Mouse (Mus musculus): ENCODE data around the gene Oxsm.
A peak's percentile ranks its signal among the peaks of the same experiment; 100 is the strongest.

Oxsm gene

GRCm38 (mm10) chr14:16242193-16242815 is 7.3 kb downstream of the Oxsm start:
- DNase-seq (ENCODE audit: low read depth): no peak

DNA sequence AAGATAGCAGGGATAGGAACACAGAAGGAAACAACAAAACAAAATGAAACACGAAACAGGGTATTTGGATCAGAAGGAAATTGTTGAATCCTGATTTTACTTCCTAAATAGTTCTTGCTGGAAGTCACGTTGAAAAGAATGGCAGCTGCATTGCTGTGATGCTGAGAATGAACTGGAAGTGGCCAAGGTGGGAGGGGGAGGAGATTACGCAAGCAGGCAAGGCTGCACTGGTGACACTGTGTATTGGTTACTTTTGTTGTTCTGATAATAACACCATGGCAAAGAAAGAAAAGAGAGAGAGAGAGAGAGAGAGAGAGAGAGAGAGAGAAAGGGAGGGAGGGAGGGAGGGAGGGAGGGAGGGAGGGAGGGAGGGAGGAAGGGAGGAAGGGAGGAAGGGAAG is 13.1 kb downstream of the Oxsm start:
- no peak for DNase-seq (ENCODE audit: low read depth)

- DNase-seq (ENCODE audit: low read depth): no peak
These were observed 16.1 kb downstream of the Oxsm start for GRCm38 (mm10) chr14:16233515-16233914.

GRCm38 (mm10) chr14:16230581-16230980 is 19.0 kb downstream of the Oxsm start:
- no peak for DNase-seq (ENCODE audit: low read depth)

DNA sequence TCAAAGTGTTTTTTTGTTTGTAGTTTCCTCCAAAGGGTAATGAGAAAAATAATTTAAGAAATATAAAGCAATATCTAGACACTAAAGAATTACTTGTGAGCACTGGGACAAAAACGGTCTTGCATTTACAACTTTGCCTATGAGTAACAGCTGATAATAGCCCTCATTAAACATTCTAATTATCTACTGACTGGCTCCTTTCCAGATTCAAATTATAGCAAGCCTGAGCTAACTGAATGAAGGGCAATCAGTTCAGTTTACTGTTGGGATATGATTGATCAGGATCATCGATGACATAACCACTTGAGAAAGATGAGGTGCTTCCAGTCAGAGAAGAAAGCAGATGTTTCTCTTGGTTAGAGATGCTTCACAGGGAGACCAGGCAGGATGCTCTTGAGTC is 20.2 kb downstream of the Oxsm start:
- DNase-seq (ENCODE audit: low read depth): no peak

- DNase-seq (ENCODE audit: low read depth): peak; percentile 24
These were observed 30.6 kb downstream of the Oxsm start for GRCm38 (mm10) chr14:16219015-16219414.

GRCm38 (mm10) chr14:16207722-16208121 is 41.9 kb downstream of the Oxsm start:
- DNase-seq (ENCODE audit: low read depth): no peak

DNA sequence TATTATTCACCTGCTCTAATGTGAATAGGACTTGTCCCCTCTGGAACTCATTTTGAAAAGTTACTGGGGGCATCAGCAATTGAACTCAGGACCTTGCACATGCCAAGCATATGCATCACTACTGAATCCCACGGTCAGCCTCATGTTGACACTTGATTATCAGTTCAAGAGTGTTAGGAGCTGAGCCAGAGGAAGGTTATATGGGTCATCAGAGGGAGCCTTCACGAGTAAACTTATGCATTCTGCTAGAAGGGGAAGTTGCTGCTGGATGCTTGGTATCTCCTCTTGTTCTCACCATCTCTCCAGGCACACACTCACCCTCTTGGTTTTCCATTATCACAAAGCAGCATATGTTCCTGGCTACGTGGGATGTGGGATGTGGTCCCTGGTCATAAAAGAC is 47.9 kb downstream of the Oxsm start:
- DNase-seq (ENCODE audit: low read depth): no peak

DNA sequence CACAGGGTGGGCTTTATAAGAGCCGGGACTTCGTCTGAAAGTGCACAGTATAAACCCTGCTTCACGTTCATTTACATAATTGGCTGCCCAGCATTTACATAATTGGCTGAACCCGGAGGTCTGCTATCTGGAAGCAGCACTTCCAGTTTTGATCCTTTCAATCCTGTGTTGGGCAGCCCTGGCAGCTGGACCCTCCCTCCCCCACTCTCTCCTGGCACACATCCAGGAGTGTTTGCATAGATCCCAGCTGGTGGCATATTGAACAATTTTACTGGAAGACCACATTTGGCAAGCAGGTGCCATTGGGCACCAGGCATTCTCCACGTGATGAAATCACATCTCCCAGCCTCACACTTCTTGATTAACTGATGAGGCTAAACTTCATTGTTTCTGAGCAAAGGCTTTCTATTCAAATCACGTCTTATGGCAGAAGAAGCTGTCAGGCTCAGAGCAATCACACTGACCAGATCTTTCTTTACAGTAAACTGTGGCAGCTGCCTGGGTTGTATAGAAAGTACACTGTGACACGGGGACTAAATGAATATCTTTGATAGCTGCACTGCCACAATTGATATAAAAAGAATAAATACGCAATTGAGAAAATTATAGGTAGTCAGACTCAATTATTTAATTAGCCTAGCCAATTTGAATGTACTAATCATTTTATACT is 48.5 kb downstream of the Oxsm start:
- DNase-seq (ENCODE audit: low read depth): no peak

- DNase-seq (ENCODE audit: low read depth): no peak
These were observed 49.2 kb downstream of the Oxsm start for GRCm38 (mm10) chr14:16200220-16200912.

- DNase-seq (ENCODE audit: low read depth): peak; percentile 5
These were observed 53.1 kb downstream of the Oxsm start for GRCm38 (mm10) chr14:16196518-16196917.

- DNase-seq (ENCODE audit: low read depth): no peak
These were observed 54.1 kb downstream of the Oxsm start for GRCm38 (mm10) chr14:16195486-16195885.

GRCm38 (mm10) chr14:16194125-16194524 is 55.5 kb downstream of the Oxsm start:
- no peak for DNase-seq (ENCODE audit: low read depth)

- no peak for DNase-seq (ENCODE audit: low read depth)
These were observed 60.5 kb downstream of the Oxsm start for GRCm38 (mm10) chr14:16189142-16189541.

Measured in c-Kit-positive CD71-negative TER-119-negative erythroid progenitor cells, embryonic 14.5 days (primary cell).